Mouse (Mus musculus) CD4-positive naive resting alpha-beta T cell, adult 57 days (primary cell): ENCODE measurements around the gene Nab1. TPM values are rescaled to one million over a fixed set of nuclear protein-coding genes. Genes with fewer than 3 reads are reported as not detected.

Source experiments
- total RNA-seq: library from RNA; stranded (reverse); gene quantifications from one replicate; pipeline ENCODE4 v1.2.4, GENCODE M21; 2023

Gene Nab1
- total RNA-seq: 71.0 TPM

DNA sequence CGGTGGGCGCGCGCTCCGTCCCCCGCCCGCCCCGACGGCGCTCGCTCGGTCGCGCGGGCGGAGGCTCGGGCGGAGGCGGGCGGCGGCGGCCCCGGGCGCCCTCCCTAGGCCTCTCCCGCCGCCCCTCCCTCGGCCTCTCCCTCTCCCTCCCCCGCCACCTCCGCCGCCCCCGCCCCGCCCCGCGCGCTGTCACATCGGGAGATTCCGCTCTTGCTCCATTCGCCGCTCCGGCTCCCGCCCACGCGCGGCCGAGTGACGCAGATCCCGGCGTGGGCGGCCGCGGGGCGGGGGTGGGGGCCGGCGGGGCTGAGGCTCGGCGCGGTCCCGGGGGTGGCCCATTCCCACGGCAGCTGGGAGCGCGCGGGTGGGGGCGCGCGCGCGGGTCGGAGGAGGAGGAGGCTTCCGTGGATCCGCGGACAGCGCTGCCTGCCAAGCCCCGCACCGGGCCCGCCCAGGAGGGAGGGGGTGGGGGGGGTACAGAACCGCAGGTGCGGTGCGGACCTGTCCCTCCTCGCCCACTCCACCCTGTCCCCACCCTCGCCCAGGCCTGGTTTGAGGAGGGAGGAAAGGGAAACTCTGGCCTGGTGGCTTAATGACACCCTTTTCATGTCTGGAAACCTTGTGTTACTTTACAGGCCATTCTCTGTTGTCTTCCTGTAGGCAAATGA, at the start of gene Nab1:
Gene Nab1 (minus strand): TSS at position 366 of the 668 bp plus-strand sequence.

Other genes starting within 250 kb of the Nab1 start
- gene Nemp2, start 130.0 kb upstream of the Nab1 start, total RNA-seq: 41.4 TPM
- 35.6 TPM for gene Mfsd6, start 226.8 kb upstream of the Nab1 start, total RNA-seq